Mouse (Mus musculus) liver, embryonic 13.5 days (tissue): Measurements from ENCODE around the gene Emc6. TPM values are rescaled to one million over a fixed set of nuclear protein-coding genes. Genes with fewer than 3 reads are reported as not detected.

ENCODE experiments used
- ATAC-seq: fragments of 200-750 bp; cut with Nextera tagmentation; 2 replicates; pipeline ENCODE4 v1.8.0; 2017; ENCODE audit warnings: low read depth, mild to moderate bottlenecking, moderate number of reproducible peaks, moderate library complexity
- DNase-seq: peaks from one replicate; pipeline ENCODE4 v3.0.0; 2022
- H3K27ac ChIP-seq: fragments of 300-500 bp; sonication (generic); 2 replicates; pipeline ENCODE4 v1.5.1; 2015; ENCODE audit warnings: moderate library complexity, mild to moderate bottlenecking, inconsistent platforms
- H3K27me3 ChIP-seq: fragments of 300-500 bp; sonication (generic); 2 replicates; pipeline ENCODE4 v1.6.1; 2015; ENCODE audit warnings: mild to moderate bottlenecking, inconsistent platforms
- H3K36me3 ChIP-seq: fragments of 300-500 bp; sonication (generic); 2 replicates; pipeline ENCODE4 v1.6.1; 2015; ENCODE audit warnings: mild to moderate bottlenecking, inconsistent platforms
- H3K4me1 ChIP-seq: fragments of 300-500 bp; sonication (generic); replicated peaks from 2 replicates; pipeline ENCODE4 v1.6.1; 2015; ENCODE audit warnings: inconsistent platforms
- H3K4me2 ChIP-seq: fragments of 300-500 bp; sonication (generic); 2 replicates; pipeline ENCODE4 v1.6.1; 2015; ENCODE audit warnings: inconsistent platforms, mild to moderate bottlenecking, moderate library complexity
- H3K4me3 ChIP-seq: fragments of 300-500 bp; sonication (generic); replicated peaks from 2 replicates; pipeline ENCODE4 v1.5.1; 2015; ENCODE audit warnings: mild to moderate bottlenecking, inconsistent platforms
- H3K9ac ChIP-seq: fragments of 300-500 bp; sonication (generic); 2 replicates; pipeline ENCODE4 v1.6.1; 2015; ENCODE audit warnings: mild to moderate bottlenecking, inconsistent platforms
- H3K9me3 ChIP-seq: fragments of 300-500 bp; sonication (generic); replicated peaks from 2 replicates; pipeline ENCODE4 v1.6.1; 2016; ENCODE audit warnings: inconsistent platforms
- WGBS: fragments of 180-500 bp; shearing (Covaris S2); methylation state at CpG from one replicate; pipeline ENCODE4 v1.1.7; 2015; ENCODE audit not compliant: insufficient replicate concordance; 5-methylcytosine and 5-hydroxymethylcytosine counted together
- polyA plus RNA-seq: library from polyadenylated mRNA; unstranded; fragments of >200 nt; fragmentation: Nextera tagmentation; extraction: Ambion mirVana; gene quantifications from 2 replicates; pipeline ENCODE4 v1.2.1, GENCODE M21; 2015

Emc6 gene
- polyA plus RNA-seq, 1 experiment from 2014 or later, result 98.5 TPM

DNA sequence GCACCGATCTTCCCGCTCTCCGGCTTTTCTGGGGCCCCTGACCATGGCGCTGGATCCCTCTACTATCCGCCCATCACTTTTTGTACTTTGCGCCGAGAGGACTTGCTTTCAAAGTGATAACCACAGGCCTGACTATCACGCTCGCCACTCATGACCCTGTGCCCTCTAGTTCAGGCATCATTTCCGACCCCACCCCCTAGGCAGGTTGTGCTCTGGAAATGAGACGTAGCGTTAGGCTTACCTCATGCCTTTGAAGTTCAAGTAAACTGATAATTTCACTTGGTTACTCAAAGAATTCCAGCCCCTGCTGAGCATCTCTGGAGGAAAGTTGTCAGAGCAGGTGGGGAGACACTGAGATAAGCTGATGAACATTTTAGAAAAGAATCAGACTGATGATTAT lies 23.0 kb upstream of the Emc6 start:
- H3K36me3 ChIP-seq, result no peaks in the 10 kb centered on the region
- H3K9ac ChIP-seq, result peak overlapping the region; percentile 88
- DNase-seq (peak; percentile 52), ATAC-seq (peak; percentile 8; the same call in 1 of the 2 replicates)
- peak overlapping the region; percentile 99 for H3K4me2 ChIP-seq
- H3K4me3 ChIP-seq, result peak overlapping the region; percentile 85
- H3K27ac ChIP-seq, result peak overlapping the region; percentile 78
- peaks cover 25% of the 10 kb centered on the region for H3K4me1 ChIP-seq
- H3K27me3 ChIP-seq, result no peaks in the 10 kb centered on the region
- under 1% methylated on average over 12 of the region's 12 CpGs for WGBS
- no peaks in the 10 kb centered on the region for H3K9me3 ChIP-seq

DNA sequence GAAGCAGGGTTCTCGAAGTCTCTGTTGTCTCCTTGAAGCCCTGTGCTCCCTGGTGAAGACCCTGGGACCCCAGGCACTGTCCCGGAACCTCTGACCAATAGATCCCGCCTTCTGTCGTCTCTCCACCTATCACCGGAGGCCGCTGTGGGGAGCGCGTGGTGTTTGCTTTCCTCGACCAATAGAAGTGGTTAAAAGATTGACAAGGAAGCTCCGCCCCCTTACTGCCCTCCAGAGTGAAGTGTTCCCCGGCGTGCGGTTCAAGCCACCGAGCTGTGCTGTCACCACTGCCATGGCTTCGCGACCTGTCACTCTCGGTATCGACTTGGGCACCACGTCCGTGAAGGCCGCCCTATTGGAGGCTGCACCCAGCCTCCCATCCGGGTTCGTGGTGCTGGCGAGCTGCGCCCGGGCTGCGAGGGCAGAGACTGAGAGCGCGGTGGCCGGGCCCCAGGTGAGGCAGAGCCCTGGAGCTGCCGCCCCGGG lies 22.4 kb upstream of the Emc6 start, which contains the start of gene Shpk:
Gene Shpk, plus strand, starts transcription at position 231 of the 483 bp plus-strand sequence.
- H3K9ac ChIP-seq, result peak within 1 kb of the TSS; percentile 88
- DNase-seq (peak; percentile 93), ATAC-seq (peak; percentile 96)
- peaks cover 25% of the 10 kb centered on the region for H3K4me1 ChIP-seq
- H3K4me3 ChIP-seq, result peak within 1 kb of the TSS; percentile 85
- peak within 1 kb of the TSS; percentile 78 for H3K27ac ChIP-seq
- H3K27me3 ChIP-seq, result no peaks in the 10 kb centered on the region
- no peaks in the 10 kb centered on the region for H3K9me3 ChIP-seq
- H3K36me3 ChIP-seq, result no peaks in the 10 kb centered on the region
- under 1% methylated on average over 32 of the region's 32 CpGs for WGBS
- peak within 1 kb of the TSS; percentile 99 for H3K4me2 ChIP-seq

DNA sequence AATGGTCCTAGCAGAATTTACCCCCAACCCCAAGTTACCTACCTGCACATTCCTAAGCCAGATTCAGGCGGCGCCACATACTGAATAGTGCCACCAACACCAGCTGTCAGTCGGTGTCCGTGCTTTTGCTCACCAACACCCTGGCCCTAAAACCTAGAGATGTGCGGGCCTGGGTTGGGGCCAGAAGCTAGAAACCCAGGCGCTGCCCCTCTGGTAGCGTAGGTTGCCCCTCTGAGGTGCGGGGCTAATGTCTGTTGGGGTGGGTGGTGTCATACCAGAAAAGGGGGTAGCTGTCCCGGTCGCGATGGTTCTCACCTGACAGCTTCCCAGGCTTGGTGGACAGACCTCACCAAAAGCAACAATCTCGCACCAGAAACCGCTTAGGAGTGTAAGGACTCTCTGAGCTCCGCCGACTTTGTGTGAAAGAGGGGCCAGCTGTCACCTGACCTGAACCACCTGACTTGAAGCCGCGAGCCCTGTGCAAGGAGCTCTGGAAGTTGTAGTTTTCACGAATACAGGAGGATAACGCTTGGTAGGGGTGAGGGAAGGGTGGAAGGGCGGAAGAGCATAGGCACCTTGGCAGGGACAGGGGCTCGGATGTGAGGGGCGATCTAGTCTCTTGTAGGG lies 21.9 kb upstream of the Emc6 start, which contains the start of gene Ctns:
Gene Ctns, minus strand, starts transcription at position 440 of the 627 bp plus-strand sequence.
- H3K27ac ChIP-seq, result peak within 1 kb of the TSS; percentile 78
- H3K27me3 ChIP-seq, result no peaks in the 10 kb centered on the region
- no peaks in the 10 kb centered on the region for H3K36me3 ChIP-seq
- no peaks in the 10 kb centered on the region for H3K9me3 ChIP-seq
- ATAC-seq, result peak; percentile 95
- WGBS, result 2% methylated on average over 22 of the region's 22 CpGs
- peak; percentile 80 for DNase-seq
- H3K4me3 ChIP-seq, result peak within 1 kb of the TSS; percentile 85
- peak within 1 kb of the TSS; percentile 99 for H3K4me2 ChIP-seq
- H3K9ac ChIP-seq, result peak within 1 kb of the TSS; percentile 88
- peaks cover 25% of the 10 kb centered on the region for H3K4me1 ChIP-seq

DNA sequence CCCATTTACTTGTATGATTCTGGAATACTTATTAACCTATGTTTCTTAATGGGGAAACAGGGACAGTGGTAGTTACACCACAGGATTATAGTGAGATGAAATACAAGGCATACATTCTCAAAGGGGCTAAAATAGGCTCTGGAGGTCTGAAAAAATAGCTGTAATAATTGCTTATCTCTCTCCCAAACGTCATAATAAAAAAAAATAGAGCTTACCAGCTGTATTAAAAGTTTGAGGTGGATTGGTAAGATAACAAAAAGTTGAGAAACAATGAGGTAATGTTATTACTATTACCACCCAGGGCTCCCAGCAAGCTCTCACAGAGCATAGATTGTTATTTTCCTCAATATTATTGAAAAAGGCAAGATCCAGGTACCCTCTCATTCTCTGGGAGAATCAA lies 21.4 kb upstream of the Emc6 start:
- WGBS, result 0% methylated on average over 1 of the region's 1 CpGs
- Histone ChIP-seq H3K4me3 (peak overlapping the region; percentile 85), H3K9ac (peak overlapping the region; percentile 88), H3K27me3 (no peaks in the 10 kb centered on the region), H3K27ac (no peak overlapping the region), H3K36me3 (no peaks in the 10 kb centered on the region), H3K4me1 (peaks cover 25% of the 10 kb centered on the region), H3K9me3 (no peaks in the 10 kb centered on the region), H3K4me2 (peak overlapping the region; percentile 99)
- DNase-seq, result no peak
- no peak for ATAC-seq

DNA sequence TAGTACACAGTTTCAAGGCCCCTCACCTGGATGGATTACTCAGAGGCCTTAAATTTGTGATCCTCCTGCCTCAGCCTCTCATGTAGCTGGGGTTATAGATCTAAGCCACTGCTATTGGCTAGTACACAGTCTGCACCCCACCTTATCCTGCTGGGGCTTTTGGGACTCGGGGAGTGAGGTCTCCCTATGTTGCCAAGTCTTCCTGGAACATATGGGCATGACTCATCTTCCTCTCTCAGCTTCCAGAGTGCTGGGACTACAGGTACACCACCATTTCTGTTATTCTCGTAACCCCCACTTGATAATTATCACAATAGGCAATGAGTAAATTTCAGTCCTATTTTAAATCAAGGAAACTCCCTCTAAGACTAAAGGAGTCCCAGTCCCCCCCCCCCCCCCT lies 17.6 kb upstream of the Emc6 start:
- Histone ChIP-seq H3K4me3 (no peak overlapping the region), H3K9ac (no peak overlapping the region), H3K27ac (no peak overlapping the region), H3K4me1 (peaks cover 16% of the 10 kb centered on the region), H3K9me3 (no peaks in the 10 kb centered on the region), H3K4me2 (no peak overlapping the region), H3K36me3 (peaks cover 9% of the 10 kb centered on the region; the same call in 1 of the 2 replicates), H3K27me3 (no peaks in the 10 kb centered on the region)
- 60% methylated on average over 2 of the region's 2 CpGs for WGBS
- DNase-seq (no peak), ATAC-seq (no peak)

DNA sequence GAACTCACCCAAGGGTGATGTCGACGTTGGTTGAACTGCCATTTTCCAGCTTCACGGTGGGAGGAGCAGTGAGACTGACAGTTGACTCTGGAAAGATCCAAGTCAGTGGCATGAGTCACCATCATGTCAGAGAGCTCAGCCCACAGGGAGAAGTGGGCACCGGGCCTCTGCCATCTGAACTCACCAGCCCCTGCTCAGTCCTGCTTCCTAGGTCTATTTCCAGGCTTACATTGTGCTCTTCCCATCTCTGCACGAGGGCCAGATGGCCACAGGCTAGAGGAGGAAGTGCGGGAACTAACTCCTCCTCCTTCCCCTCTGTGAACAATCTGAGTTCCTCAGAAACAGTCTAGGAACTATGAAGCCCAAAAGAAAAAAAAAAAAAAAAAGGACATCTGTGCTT lies 16.2 kb upstream of the Emc6 start:
- peaks cover 10% of the 10 kb centered on the region for H3K4me1 ChIP-seq
- no peaks in the 10 kb centered on the region for H3K27me3 ChIP-seq
- no peak overlapping the region for H3K4me3 ChIP-seq
- ATAC-seq, result no peak
- no peak overlapping the region for H3K27ac ChIP-seq
- 50% methylated on average over 6 of the region's 6 CpGs for WGBS
- no peaks in the 10 kb centered on the region for H3K9me3 ChIP-seq
- H3K9ac ChIP-seq, result no peak overlapping the region
- H3K4me2 ChIP-seq, result no peak overlapping the region
- DNase-seq, result no peak
- peaks cover 9% of the 10 kb centered on the region; the same call in 1 of the 2 replicates for H3K36me3 ChIP-seq

DNA sequence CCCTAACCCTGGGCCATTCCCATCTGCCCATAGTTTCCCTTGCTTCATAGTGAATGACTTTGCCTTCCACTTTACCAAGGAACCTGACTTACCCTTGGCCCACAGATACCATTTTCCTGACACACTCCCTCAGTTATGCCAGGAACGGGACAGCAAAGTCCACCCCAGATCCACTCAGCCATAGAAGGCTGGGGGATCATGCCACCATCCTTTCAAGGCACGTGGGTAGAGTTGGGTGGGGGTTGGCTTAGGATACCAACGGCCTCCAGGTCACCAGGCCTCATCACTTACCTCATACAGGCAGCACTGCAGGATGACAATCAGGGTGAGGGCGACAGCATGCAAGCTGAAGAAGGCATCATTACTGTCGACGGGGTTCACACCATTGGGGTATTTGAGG lies 10.4 kb upstream of the Emc6 start:
- Histone ChIP-seq H3K9me3 (no peaks in the 10 kb centered on the region), H3K4me1 (0 out of 2 replicates have a peak, but pooled peaks cover 3% of the 10 kb centered on the region), H3K9ac (no peak overlapping the region), H3K4me3 (no peak overlapping the region), H3K4me2 (no peak overlapping the region), H3K27ac (no peak overlapping the region), H3K36me3 (peaks cover 23% of the 10 kb centered on the region), H3K27me3 (no peaks in the 10 kb centered on the region)
- DNase-seq (no peak), ATAC-seq (no peak)
- 74% methylated on average over 6 of the region's 6 CpGs for WGBS

DNA sequence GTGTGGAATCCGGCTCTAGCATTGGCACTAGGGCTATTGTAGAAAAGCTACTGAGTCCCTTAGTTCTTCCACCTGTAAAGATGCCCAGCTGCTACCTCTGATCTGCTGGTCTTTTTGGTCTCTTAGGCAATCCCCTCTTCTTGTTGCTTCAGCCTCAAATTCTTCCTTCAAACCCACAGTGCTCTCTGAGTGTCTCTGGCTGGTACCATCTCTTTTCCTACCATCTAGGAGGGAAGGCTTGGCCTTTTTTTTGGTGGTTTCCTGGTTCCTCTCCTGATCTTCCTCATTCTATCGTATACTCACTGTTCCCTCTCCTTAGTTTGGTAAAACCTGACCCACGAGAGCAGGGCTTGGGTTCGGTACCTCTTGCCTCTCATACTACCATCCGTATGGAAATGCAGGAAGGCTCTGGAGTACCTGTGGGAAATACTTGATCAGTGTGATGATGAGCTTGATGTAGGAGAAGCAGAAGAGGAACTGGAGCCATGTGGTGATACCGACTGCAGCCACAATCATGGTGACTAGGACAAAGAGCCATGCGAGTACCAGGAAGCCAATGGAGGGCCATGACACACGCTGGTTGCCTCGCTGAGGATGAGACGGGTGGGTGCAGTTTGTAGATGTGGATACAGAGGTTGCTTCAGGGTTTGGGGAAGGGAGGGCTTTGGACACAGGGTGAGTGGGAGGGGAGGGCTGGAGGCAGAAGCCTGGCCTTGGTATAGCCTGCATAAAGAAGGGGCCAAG lies 9.2 kb upstream of the Emc6 start:
- Histone ChIP-seq H3K9ac (no peak overlapping the region), H3K27me3 (no peaks in the 10 kb centered on the region), H3K4me1 (0 out of 2 replicates have a peak, but pooled peaks cover 3% of the 10 kb centered on the region), H3K36me3 (peaks cover 23% of the 10 kb centered on the region), H3K4me3 (no peak overlapping the region), H3K27ac (no peak overlapping the region), H3K9me3 (no peaks in the 10 kb centered on the region), H3K4me2 (no peak overlapping the region)
- 72% methylated on average over 10 of the region's 10 CpGs for WGBS
- ATAC-seq, result no peak
- no peak for DNase-seq

DNA sequence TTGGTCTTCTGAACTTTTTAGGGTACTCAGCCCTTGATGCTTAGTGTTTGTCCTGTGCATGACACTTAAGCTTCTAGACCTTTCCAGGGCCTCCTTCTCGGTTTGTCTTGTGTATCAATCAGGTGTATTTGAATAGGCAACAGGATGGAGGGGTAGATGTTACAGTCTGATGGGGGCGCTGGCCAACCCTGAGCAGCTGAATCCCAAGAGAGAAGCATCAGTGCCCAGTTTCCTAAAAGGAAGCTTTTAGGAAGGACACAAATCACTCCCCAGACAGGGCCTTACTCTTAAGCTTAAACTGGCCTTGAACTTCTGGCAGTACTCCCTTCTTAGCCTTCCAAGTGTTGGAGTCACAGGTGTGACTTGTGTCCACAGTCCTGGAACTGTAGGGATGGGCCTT lies 1.1 kb upstream of the Emc6 start:
- Histone ChIP-seq H3K4me2 (peak overlapping the region; percentile 97), H3K9ac (peak overlapping the region; percentile 96), H3K9me3 (no peaks in the 10 kb centered on the region), H3K4me3 (peak overlapping the region; percentile 96), H3K4me1 (peaks cover 42% of the 10 kb centered on the region), H3K27ac (no peak overlapping the region; the same call in 1 of the 2 replicates), H3K36me3 (peaks cover 21% of the 10 kb centered on the region), H3K27me3 (no peaks in the 10 kb centered on the region)
- 14% methylated on average over 2 of the region's 2 CpGs for WGBS
- ATAC-seq, result no peak
- DNase-seq, result no peak

DNA sequence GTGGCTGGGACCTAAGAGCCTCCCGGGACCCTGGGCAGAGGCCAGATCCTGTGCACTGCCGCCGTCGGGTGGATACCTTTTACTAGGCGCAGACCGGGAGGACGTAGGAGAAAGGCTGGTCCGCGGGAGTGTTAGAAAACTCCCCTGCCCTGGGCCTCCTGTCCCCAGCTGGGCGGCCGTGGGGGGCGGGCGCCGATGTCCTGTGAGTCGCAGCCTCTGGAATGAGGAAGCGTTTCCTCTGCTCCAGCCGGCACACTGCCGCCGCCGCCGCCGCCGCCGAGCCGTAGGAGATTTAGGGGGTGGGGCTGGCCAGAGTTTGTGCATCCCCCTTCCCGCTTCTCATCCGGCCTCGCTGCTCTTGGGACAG lies 655 bp upstream of the Emc6 start:
- H3K27me3 ChIP-seq, result no peaks in the 10 kb centered on the region
- H3K4me2 ChIP-seq, result peak overlapping the region; percentile 97
- H3K4me1 ChIP-seq, result peaks cover 43% of the 10 kb centered on the region
- H3K36me3 ChIP-seq, result peaks cover 25% of the 10 kb centered on the region
- peak overlapping the region; percentile 96 for H3K4me3 ChIP-seq
- H3K9ac ChIP-seq, result peak overlapping the region; percentile 96
- ATAC-seq, result peak; percentile 41
- H3K27ac ChIP-seq, result peak overlapping the region; percentile 83
- no peaks in the 10 kb centered on the region for H3K9me3 ChIP-seq
- DNase-seq, result peak; percentile 59
- 1% methylated on average over 20 of the region's 28 CpGs for WGBS

DNA sequence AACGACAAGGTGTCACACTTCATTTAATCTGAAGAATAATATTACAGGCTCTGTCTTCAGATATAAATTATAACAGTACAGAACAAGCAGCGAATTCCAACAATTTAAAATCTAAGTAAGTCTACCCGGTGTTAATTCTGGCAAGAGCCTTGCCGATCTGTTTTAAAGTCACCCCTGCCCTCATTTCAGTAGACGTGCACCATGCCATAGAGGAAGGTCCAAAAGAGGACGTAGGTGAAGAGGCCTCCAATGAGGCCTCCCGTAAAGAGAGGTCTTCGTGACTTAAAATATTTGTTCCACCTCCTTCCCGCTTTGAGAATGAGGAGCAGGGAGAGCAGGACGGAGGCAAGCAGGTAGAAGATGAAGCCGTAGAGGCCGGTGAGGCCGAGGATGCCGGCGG lies 651 bp downstream of the Emc6 start:
- H3K27ac ChIP-seq, result peak overlapping the region; percentile 79
- H3K4me1 ChIP-seq, result peaks cover 56% of the 10 kb centered on the region
- DNase-seq, result no peak
- 0% methylated on average over 15 of the region's 15 CpGs for WGBS
- H3K4me2 ChIP-seq, result peak overlapping the region; percentile 97
- H3K9me3 ChIP-seq, result no peaks in the 10 kb centered on the region
- H3K4me3 ChIP-seq, result peak overlapping the region; percentile 96
- peak overlapping the region; percentile 96 for H3K9ac ChIP-seq
- peaks cover 37% of the 10 kb centered on the region for H3K36me3 ChIP-seq
- H3K27me3 ChIP-seq, result no peaks in the 10 kb centered on the region
- no peak for ATAC-seq
